Mouse (Mus musculus) kidney, adult 2 months (tissue): ENCODE data around the gene Cnn1. TPM values are rescaled to one million over a fixed set of nuclear protein-coding genes. Genes with fewer than 3 reads are reported as not detected.

ENCODE experiments used
- DNase-seq: peaks from one replicate; pipeline ENCODE4 v3.0.0; 2021
- H3K27ac ChIP-seq: fragments of 200-500 bp; 2 replicates; pipeline ENCODE4 v1.5.1; 2012; ENCODE audit warnings: low read depth, low read length, control low read depth, inconsistent platforms; ENCODE audit not compliant: insufficient read depth
- H3K27me3 ChIP-seq: fragments of 200-500 bp; replicated peaks from 2 replicates; pipeline ENCODE4 v1.6.1; 2012; ENCODE audit warnings: mild to moderate bottlenecking, moderate library complexity, low read length, inconsistent platforms; ENCODE audit not compliant: control insufficient read depth, insufficient read depth
- H3K36me3 ChIP-seq: fragments of 200-500 bp; 2 replicates; pipeline ENCODE4 v1.6.1; 2012; ENCODE audit warnings: mild to moderate bottlenecking, moderate library complexity, low read length, inconsistent platforms; ENCODE audit not compliant: control insufficient read depth, insufficient read depth
- H3K4me1 ChIP-seq: fragments of 200-500 bp; 2 replicates; pipeline ENCODE4 v1.6.1; 2011; ENCODE audit warnings: low read length; ENCODE audit not compliant: control insufficient read depth, insufficient read depth
- H3K4me3 ChIP-seq: fragments of 200-500 bp; 2 replicates; pipeline ENCODE4 v1.5.1; 2011; ENCODE audit warnings: mild to moderate bottlenecking, low read depth, low read length, control low read depth; ENCODE audit not compliant: insufficient read depth
- CTCF ChIP-seq: fragments of 200-500 bp; conservative IDR thresholded peaks from 2 replicates; pipeline ENCODE4 v1.5.1; 2011; ENCODE audit warnings: low read depth, mild to moderate bottlenecking, control low read depth, low read length, moderate library complexity, mixed read lengths; ENCODE audit not compliant: insufficient read depth, insufficient read length
- POLR2A ChIP-seq: fragments of 200-500 bp; IDR thresholded peaks from one replicate; pipeline ENCODE4 v1.6.1; 2011; ENCODE audit warnings: low read depth, low read length, control low read depth
- WGBS: fragments of 180-500 bp; shearing (Covaris S2); methylation state at CpG from one replicate; pipeline ENCODE4 v1.1.7; 2018; 5-methylcytosine and 5-hydroxymethylcytosine counted together
- polyA plus RNA-seq: library from polyadenylated mRNA; depleted of rRNA; stranded (reverse); fragments of >200 nt; gene quantifications from 2 replicates; pipeline ENCODE4 v1.2.3, GENCODE M21; 2012

Gene Cnn1
- polyA plus RNA-seq, 1 experiment = 2.8 TPM

GRCm38 (mm10) chr9:22119543-22119942 lies 20.5 kb downstream of the Cnn1 start:
- Histone ChIP-seq H3K27me3 (no peaks in the 10 kb centered on the region), H3K4me1 (no peaks in the 10 kb centered on the region), H3K4me3 (no peak overlapping the region), H3K36me3 (no peaks in the 10 kb centered on the region), H3K27ac (no peak overlapping the region)
- peak; percentile 5 for DNase-seq
- WGBS = 88% methylated on average over 4 of the region's 4 CpGs
- no peak for TF ChIP-seq POLR2A
- TF ChIP-seq CTCF = no peak

GRCm38 (mm10) chr9:22121545-22121944 lies 22.5 kb downstream of the Cnn1 start:
- Histone ChIP-seq H3K4me1 (no peaks in the 10 kb centered on the region), H3K27me3 (no peaks in the 10 kb centered on the region), H3K4me3 (no peak overlapping the region), H3K36me3 (no peaks in the 10 kb centered on the region), H3K27ac (no peak overlapping the region)
- TF ChIP-seq POLR2A (no peak), CTCF (no peak)
- no peak for DNase-seq

GRCm38 (mm10) chr9:22122005-22122404 lies 23.0 kb downstream of the Cnn1 start:
- DNase-seq = no peak
- WGBS = 86% methylated on average over 3 of the region's 3 CpGs
- TF ChIP-seq POLR2A (no peak), CTCF (no peak)
- Histone ChIP-seq H3K27me3 (no peaks in the 10 kb centered on the region), H3K4me1 (no peaks in the 10 kb centered on the region), H3K27ac (no peak overlapping the region), H3K36me3 (no peaks in the 10 kb centered on the region), H3K4me3 (no peak overlapping the region)

GRCm38 (mm10) chr9:22123069-22123609 lies 24.1 kb downstream of the Cnn1 start:
- TF ChIP-seq POLR2A = no peak
- TF ChIP-seq CTCF = no peak
- Histone ChIP-seq H3K27me3 (no peaks in the 10 kb centered on the region), H3K4me3 (no peak overlapping the region), H3K36me3 (no peaks in the 10 kb centered on the region), H3K27ac (no peak overlapping the region), H3K4me1 (no peaks in the 10 kb centered on the region)
- WGBS = 82% methylated on average over 7 of the region's 7 CpGs
- DNase-seq = no peak

- H3K27me3 ChIP-seq = no peaks in the 10 kb centered on the region
- H3K4me3 ChIP-seq = no peak overlapping the region
- WGBS = 87% methylated on average over 3 of the region's 3 CpGs
- no peak overlapping the region for H3K27ac ChIP-seq
- no peaks in the 10 kb centered on the region for H3K36me3 ChIP-seq
- H3K4me1 ChIP-seq = no peaks in the 10 kb centered on the region
- no peak for DNase-seq
- TF ChIP-seq POLR2A (no peak), CTCF (no peak)
These were observed 25.2 kb downstream of the Cnn1 start for GRCm38 (mm10) chr9:22124169-22124568.

- H3K36me3 ChIP-seq = no peaks in the 10 kb centered on the region
- H3K4me1 ChIP-seq = no peaks in the 10 kb centered on the region
- DNase-seq = no peak
- no peaks in the 10 kb centered on the region for H3K27me3 ChIP-seq
- TF ChIP-seq CTCF (no peak), POLR2A (no peak)
- WGBS = 89% methylated on average over 15 of the region's 15 CpGs
- no peak overlapping the region for H3K4me3 ChIP-seq
- H3K27ac ChIP-seq = no peak overlapping the region
These were observed 26.4 kb downstream of the Cnn1 start for GRCm38 (mm10) chr9:22125246-22126027.

- peaks cover 6% of the 10 kb centered on the region; the same call in 1 of the 2 replicates for H3K4me1 ChIP-seq
- peak overlapping the region; percentile 47 for H3K4me3 ChIP-seq
- peak; percentile 82 for DNase-seq
- no peaks in the 10 kb centered on the region for H3K27me3 ChIP-seq
- no peak for TF ChIP-seq POLR2A
- TF ChIP-seq CTCF = no peak
- H3K36me3 ChIP-seq = no peaks in the 10 kb centered on the region
- peak overlapping the region; percentile 7; the same call in 1 of the 2 replicates for H3K27ac ChIP-seq
- 5% methylated on average over 35 of the region's 35 CpGs for WGBS
These were observed 32.4 kb downstream of the Cnn1 start for GRCm38 (mm10) chr9:22131226-22131981.
